Mouse (Mus musculus) kidney, postnatal 14 days (tissue): Measurements from ENCODE around the gene Nepn.

ENCODE experiments used
- DNase-seq: peaks from one replicate; pipeline ENCODE4 v3.0.0; 2022; ENCODE audit warnings: mixed read lengths

Nepn gene

GRCm38 (mm10) chr10:52407526-52407925 is 18.8 kb downstream of the Nepn start:
- DNase-seq: no peak

GRCm38 (mm10) chr10:52415020-52415419 is 26.2 kb downstream of the Nepn start:
- no peak for DNase-seq

GRCm38 (mm10) chr10:52416458-52416857 is 27.7 kb downstream of the Nepn start:
- DNase-seq: no peak

- peak; percentile 98 for DNase-seq
Measured at GRCm38 (mm10) chr10:52417299-52417997, 28.7 kb downstream of the Nepn start, which contains the start of gene Nus1. Gene Nus1, plus strand, starts transcription at chr10:52417547.

GRCm38 (mm10) chr10:52417998-52418860 is 29.5 kb downstream of the Nepn start:
- DNase-seq: no peak

GRCm38 (mm10) chr10:52418931-52419330 is 30.2 kb downstream of the Nepn start:
- no peak for DNase-seq

GRCm38 (mm10) chr10:52419402-52419801 is 30.6 kb downstream of the Nepn start:
- no peak for DNase-seq

DNA sequence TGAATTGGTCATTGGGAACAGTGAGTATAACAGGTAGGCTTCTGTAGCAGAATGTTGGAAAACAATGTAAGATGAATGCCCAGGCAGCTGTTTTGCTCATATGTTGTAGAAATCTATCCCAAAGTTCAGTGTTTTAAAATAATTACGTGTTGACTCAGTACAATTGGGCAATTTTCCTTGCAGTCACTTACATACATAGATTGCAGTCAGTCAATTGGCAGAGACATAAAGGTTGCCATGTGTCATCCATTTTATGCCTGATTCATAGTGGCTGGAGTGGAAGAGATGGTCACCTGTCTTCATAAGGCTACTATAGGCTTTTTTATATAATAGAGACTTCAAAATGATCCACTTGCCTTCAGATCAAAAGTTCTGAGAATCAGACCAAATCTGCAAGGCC is 31.8 kb downstream of the Nepn start:
- no peak for DNase-seq

- peak; percentile 54 for DNase-seq
Measured at GRCm38 (mm10) chr10:52421716-52422115, 32.9 kb downstream of the Nepn start.

DNA sequence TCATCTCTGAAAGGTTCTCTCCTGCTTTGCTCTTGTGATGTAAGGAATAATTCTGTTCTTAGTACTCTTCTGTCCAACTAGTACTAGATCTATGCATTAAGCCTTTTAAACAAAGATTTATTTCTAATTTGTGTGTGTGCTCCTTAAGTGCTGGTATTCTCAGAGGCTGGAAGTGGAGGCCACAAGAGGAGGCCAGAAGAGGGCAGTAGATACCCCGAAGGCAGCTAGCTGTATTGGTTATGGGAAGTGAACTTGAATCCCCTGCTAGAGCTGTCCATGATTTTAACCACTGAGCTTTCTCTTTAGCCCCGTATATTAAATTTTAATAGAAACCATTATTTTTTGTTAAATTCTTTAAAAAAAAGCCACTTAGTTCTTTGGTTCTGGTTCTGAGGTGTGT is 34.3 kb downstream of the Nepn start:
- no peak for DNase-seq

- no peak for DNase-seq
Measured at GRCm38 (mm10) chr10:52426314-52426980, 37.7 kb downstream of the Nepn start.

DNA sequence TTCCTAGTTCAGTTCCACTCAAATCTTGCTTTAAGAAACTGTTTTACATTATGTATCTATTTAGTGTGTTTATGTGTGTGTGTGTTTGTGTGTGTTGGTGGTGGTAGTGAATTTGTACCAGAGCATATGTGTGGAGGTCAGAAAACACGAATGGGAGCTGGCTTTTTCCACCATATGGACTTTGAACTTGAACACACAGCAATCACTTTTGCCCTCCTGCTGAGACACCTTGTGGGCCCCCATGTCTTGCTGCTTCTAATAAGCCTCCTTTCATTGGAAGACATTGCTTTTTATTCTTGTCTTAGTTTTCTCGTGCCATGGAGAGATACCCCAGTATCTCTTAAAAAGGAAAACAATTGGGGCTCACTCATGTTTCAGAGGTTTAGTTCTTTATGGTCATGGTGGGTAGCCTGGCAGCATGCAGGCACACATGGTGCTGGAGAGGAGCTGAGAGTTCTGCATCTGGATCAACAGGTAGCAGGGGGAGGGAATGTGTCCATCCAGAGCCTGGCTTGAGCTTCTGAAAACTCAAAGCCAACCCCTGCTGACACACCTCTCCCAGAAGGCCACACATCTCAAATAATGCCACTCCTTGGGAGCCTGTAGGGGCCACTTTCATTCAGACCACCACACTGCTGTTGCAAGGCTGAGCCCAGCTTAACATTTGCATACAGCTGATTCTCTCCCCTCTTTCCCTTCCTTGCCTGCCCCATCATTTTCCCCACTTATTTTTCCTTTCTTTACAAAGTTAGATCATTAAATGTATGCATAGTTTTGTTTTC is 39.1 kb downstream of the Nepn start:
- no peak for DNase-seq

DNA sequence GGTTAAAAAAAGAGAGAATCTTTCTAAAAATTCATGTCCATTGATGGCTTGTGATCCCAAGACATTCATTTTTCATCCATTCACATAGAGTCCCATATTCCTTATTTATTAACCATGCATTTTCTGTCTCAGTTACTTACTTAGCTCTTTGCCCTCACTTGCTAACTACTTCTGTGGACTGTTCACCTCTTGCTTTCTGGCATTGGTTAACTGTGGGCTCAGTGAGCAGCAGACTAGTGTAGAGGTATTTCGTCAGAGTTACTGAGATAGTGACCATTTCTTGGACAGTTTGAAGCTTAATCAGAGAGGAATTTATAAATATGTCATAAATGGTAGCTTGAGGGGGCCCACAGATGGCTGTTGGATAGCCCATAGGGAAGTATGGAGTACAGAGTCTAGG is 42.2 kb downstream of the Nepn start:
- DNase-seq: no peak

- DNase-seq: no peak
Measured at GRCm38 (mm10) chr10:52434836-52435235, 46.1 kb downstream of the Nepn start.
